Mouse (Mus musculus) c-Kit-positive CD71-negative TER-119-negative erythroid progenitor cells, embryonic 14.5 days (primary cell): ENCODE data around the gene Olfr1321.

ENCODE experiments used
- DNase-seq: peaks from one replicate; pipeline ENCODE4 v3.0.0-alpha.2; 2013; ENCODE audit warnings: low read depth

The Olfr1321 gene

GRCm38 (mm10) chrX:49734959-49735358 is at the start of gene Olfr1321:
Olfr1321 (minus strand) TSS chrX:49735059.
- DNase-seq = no peak

GRCm38 (mm10) chrX:49770828-49771227 is 36.0 kb upstream of the Olfr1321 start:
- no peak for DNase-seq

GRCm38 (mm10) chrX:49745192-49745591 is 10.3 kb upstream of the Olfr1321 start:
- DNase-seq = no peak
